Mouse (Mus musculus): ENCODE results near the gene Thop1. TPM values are rescaled to one million over a fixed set of nuclear protein-coding genes. Genes with fewer than 3 reads are reported as not detected.

Thop1 gene
- polyA plus RNA-seq, 1 experiment from 2014 or later: 76.1 TPM

DNA sequence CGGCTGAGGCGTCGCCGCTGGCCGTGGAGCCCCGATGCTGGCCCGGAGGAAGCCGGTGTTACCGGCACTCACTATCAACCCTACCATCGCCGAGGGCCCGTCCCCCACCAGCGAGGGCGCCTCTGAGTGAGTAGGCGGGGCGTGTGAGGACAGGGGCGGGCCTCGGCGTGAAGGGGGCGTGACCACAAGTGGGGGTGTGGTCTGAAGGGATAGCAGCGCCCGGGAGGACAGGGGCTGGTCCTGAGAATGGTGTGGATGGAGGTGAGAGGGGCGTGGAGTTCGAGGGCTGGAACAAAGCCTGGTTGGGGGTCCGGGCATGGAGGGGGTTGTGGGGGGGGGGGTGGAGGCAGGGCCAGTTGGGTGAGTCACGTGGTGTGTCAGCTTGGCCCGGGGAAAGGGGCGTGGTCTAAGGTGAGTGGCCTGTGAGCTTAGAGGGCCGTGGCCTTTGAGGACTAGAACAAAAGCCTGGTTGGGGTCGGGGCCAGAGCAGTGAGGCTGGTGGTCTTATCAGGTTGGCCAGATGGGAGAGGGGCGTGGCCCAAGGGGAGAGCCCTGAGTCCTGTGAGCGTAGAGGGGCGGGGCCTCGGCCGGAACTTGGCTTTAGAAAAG lies 36.4 kb downstream of the Thop1 start:
- DNase-seq (ENCODE audit: low spot score) (peak; percentile 96), ATAC-seq (replicated peaks; ENCODE audit: low FRiP score) (peak; percentile 89)
- H3K4me2 ChIP-seq (ENCODE audit: low read depth, low read length, severe bottlenecking): peak overlapping the region; percentile 68
- WGBS: under 1% methylated on average over 35 of the region's 35 CpGs
- H3K4me1 ChIP-seq (replicated peaks; ENCODE audit: control insufficient read depth, insufficient read depth, low read length): peaks cover 13% of the 10 kb centered on the region
- peaks cover 5% of the 10 kb centered on the region; the same call in 1 of the 2 replicates for H3K36me3 ChIP-seq (ENCODE audit: control insufficient read depth, insufficient read depth, low read length)
- H3K4me3 ChIP-seq (ENCODE audit: low read depth, low read length): peak overlapping the region; percentile 88
- H3K27me3 ChIP-seq (ENCODE audit: control insufficient read depth, insufficient read depth, low read length): no peaks in the 10 kb centered on the region
- H3K27ac ChIP-seq (ENCODE audit: low read depth, low read length): peak overlapping the region; percentile 99
- peak overlapping the region; percentile 95 for H3K9ac ChIP-seq (ENCODE audit: low read length)
- no peaks in the 10 kb centered on the region for H3K9me3 ChIP-seq (ENCODE audit: control insufficient read depth, low read length)

DNA sequence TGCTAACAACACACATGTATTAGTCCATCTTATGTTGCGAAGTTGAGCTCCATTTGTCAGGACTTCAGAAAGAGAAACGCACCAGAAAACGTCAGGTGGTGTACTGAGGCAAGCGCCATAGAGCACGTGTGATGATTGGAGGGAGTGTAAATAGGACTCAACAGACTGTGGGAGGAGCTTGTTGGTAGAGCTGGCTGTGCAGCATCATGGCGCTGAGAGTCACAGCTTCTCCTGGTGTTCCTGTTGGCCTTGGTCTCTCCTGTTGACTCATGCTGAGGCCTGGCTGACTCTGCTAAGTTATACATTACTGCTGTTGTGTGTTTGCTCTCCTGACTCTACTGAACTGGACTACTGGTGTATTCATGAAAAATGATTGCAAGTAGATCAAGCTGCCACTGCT lies 43.1 kb downstream of the Thop1 start:
- Histone ChIP-seq H3K27me3 (ENCODE audit: control insufficient read depth, insufficient read depth, low read length) (no peaks in the 10 kb centered on the region), H3K4me3 (ENCODE audit: low read depth, low read length) (no peak overlapping the region), H3K27ac (ENCODE audit: low read depth, low read length) (no peak overlapping the region), H3K9me3 (ENCODE audit: control insufficient read depth, low read length) (no peaks in the 10 kb centered on the region), H3K9ac (ENCODE audit: low read length) (no peak overlapping the region), H3K36me3 (ENCODE audit: control insufficient read depth, insufficient read depth, low read length) (peaks cover 9% of the 10 kb centered on the region), H3K4me2 (ENCODE audit: low read depth, low read length, severe bottlenecking) (no peak overlapping the region), H3K4me1 (replicated peaks; ENCODE audit: control insufficient read depth, insufficient read depth, low read length) (no peaks in the 10 kb centered on the region)
- DNase-seq (ENCODE audit: low spot score): no peak
- no peak for ATAC-seq (replicated peaks; ENCODE audit: low FRiP score)
- WGBS: 95% methylated on average over 6 of the region's 6 CpGs

DNA sequence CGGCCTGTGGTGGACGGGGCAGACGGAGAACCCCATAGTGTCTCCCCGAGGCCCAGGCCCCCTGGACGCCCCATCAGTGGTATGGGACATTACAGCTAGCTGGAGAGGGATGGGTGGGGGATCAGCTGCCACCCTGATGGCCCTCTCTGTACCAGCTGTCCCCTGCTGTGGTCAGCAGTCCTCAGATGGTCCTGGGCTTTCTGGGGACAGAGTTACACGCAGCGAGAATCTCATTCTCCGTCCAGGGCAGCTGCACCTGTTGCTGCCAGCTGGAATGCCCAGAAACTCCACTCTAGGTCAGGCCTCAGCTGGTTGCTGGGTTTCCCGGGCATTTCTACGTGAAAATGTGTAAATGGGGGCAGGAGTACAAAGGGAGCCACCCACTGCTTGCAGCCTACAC lies 49.8 kb downstream of the Thop1 start:
- H3K4me1 ChIP-seq (replicated peaks; ENCODE audit: control insufficient read depth, insufficient read depth, low read length): no peaks in the 10 kb centered on the region
- H3K4me2 ChIP-seq (ENCODE audit: low read depth, low read length, severe bottlenecking): no peak overlapping the region
- peaks cover 15% of the 10 kb centered on the region; the same call in 1 of the 2 replicates for H3K36me3 ChIP-seq (ENCODE audit: control insufficient read depth, insufficient read depth, low read length)
- H3K27me3 ChIP-seq (ENCODE audit: control insufficient read depth, insufficient read depth, low read length): no peaks in the 10 kb centered on the region
- DNase-seq (ENCODE audit: low spot score) (no peak), ATAC-seq (replicated peaks; ENCODE audit: low FRiP score) (no peak)
- H3K27ac ChIP-seq (ENCODE audit: low read depth, low read length): no peak overlapping the region
- H3K9ac ChIP-seq (ENCODE audit: low read length): no peak overlapping the region
- WGBS: 93% methylated on average over 10 of the region's 10 CpGs
- H3K4me3 ChIP-seq (ENCODE audit: low read depth, low read length): no peak overlapping the region
- no peaks in the 10 kb centered on the region for H3K9me3 ChIP-seq (ENCODE audit: control insufficient read depth, low read length)

DNA sequence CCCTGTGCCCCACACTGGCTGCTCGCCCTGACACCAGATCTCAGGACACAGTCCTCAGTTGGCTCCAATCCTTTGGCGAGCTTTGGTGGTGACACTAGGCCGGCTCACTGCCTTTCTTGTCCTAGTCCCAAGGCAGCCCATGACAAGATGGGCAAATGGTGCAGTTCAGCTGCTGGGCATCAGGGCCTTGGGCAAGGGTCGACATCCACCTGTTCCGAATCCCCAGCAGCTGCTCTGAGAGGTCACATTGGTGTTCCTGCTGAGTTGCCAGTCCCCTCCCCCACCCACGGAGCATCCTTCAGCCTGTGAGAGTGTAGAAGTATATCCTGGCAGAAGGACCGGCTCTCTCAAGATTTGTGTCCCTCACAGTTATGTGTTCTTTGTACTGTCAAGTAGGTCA lies 50.8 kb downstream of the Thop1 start:
- WGBS: 86% methylated on average over 7 of the region's 7 CpGs
- Histone ChIP-seq H3K27ac (ENCODE audit: low read depth, low read length) (no peak overlapping the region), H3K4me1 (replicated peaks; ENCODE audit: control insufficient read depth, insufficient read depth, low read length) (no peaks in the 10 kb centered on the region), H3K36me3 (ENCODE audit: control insufficient read depth, insufficient read depth, low read length) (peaks cover 15% of the 10 kb centered on the region; the same call in 1 of the 2 replicates), H3K27me3 (ENCODE audit: control insufficient read depth, insufficient read depth, low read length) (no peaks in the 10 kb centered on the region), H3K4me3 (ENCODE audit: low read depth, low read length) (no peak overlapping the region), H3K4me2 (ENCODE audit: low read depth, low read length, severe bottlenecking) (no peak overlapping the region), H3K9ac (ENCODE audit: low read length) (no peak overlapping the region), H3K9me3 (ENCODE audit: control insufficient read depth, low read length) (no peaks in the 10 kb centered on the region)
- DNase-seq (ENCODE audit: low spot score): no peak
- ATAC-seq (replicated peaks; ENCODE audit: low FRiP score): no peak

DNA sequence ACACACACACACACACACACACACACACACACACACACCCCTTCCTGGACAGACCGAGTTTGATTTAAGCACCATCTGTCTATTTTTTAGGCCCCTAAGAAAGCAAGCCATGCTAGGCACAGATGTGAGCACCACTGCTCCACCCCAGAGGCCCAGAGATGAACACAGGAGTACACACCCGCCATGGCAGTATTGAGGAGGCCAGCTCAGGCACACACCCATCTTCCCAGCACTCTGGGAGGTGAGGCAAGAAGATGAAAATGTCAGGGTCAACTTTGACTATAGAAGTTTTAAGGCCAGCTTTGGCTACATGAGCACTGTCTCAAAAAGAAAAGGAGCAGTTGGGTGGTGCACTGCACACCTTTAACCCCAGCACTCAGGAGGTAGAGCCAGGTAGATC lies 53.1 kb downstream of the Thop1 start:
- no peak overlapping the region for H3K4me3 ChIP-seq (ENCODE audit: low read depth, low read length)
- ATAC-seq (replicated peaks; ENCODE audit: low FRiP score) (no peak), DNase-seq (ENCODE audit: low spot score) (no peak)
- 92% methylated on average over 2 of the region's 2 CpGs for WGBS
- H3K9me3 ChIP-seq (ENCODE audit: control insufficient read depth, low read length): no peaks in the 10 kb centered on the region
- H3K4me1 ChIP-seq (replicated peaks; ENCODE audit: control insufficient read depth, insufficient read depth, low read length): no peaks in the 10 kb centered on the region
- H3K36me3 ChIP-seq (ENCODE audit: control insufficient read depth, insufficient read depth, low read length): peaks cover 15% of the 10 kb centered on the region; the same call in 1 of the 2 replicates
- H3K9ac ChIP-seq (ENCODE audit: low read length): no peak overlapping the region
- H3K4me2 ChIP-seq (ENCODE audit: low read depth, low read length, severe bottlenecking): no peak overlapping the region
- no peak overlapping the region for H3K27ac ChIP-seq (ENCODE audit: low read depth, low read length)
- 0 out of 2 replicates have a peak, but pooled peaks cover 2% of the 10 kb centered on the region for H3K27me3 ChIP-seq (ENCODE audit: control insufficient read depth, insufficient read depth, low read length)

DNA sequence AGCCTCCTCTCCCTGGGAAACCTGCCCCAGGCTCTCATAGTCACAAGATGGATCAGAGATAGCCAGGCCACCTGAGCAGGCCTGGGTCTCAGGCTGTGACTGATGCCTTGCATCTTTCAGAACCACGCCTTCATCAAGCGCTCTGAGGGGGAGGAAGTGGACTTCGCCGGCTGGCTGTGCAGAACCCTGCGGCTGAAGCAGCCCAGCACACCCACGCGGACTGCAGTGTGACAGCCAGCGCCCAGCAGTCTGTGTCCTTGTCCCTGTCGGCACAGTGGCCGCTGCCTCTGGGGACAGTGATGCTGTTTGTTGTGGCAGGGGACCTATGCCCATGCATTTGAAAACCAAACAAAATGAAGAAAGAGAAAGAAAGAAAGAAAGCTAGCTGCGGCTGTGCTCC lies 53.7 kb downstream of the Thop1 start:
- H3K9ac ChIP-seq (ENCODE audit: low read length): no peak overlapping the region
- no peak overlapping the region for H3K4me3 ChIP-seq (ENCODE audit: low read depth, low read length)
- peaks cover 3% of the 10 kb centered on the region; the same call in 1 of the 2 replicates for H3K27me3 ChIP-seq (ENCODE audit: control insufficient read depth, insufficient read depth, low read length)
- no peaks in the 10 kb centered on the region for H3K9me3 ChIP-seq (ENCODE audit: control insufficient read depth, low read length)
- ATAC-seq (replicated peaks; ENCODE audit: low FRiP score) (no peak), DNase-seq (ENCODE audit: low spot score) (no peak)
- no peak overlapping the region for H3K27ac ChIP-seq (ENCODE audit: low read depth, low read length)
- no peak overlapping the region for H3K4me2 ChIP-seq (ENCODE audit: low read depth, low read length, severe bottlenecking)
- 87% methylated on average over 11 of the region's 11 CpGs for WGBS
- no peaks in the 10 kb centered on the region for H3K4me1 ChIP-seq (replicated peaks; ENCODE audit: control insufficient read depth, insufficient read depth, low read length)
- peaks cover 13% of the 10 kb centered on the region; the same call in 1 of the 2 replicates for H3K36me3 ChIP-seq (ENCODE audit: control insufficient read depth, insufficient read depth, low read length)

Small RNA genes within 50 kb of the gene (microRNA-seq; reads per million reads assigned to microRNA genes)
- gene Mir5615-1 (ENCODE audit: insufficient number of aligned reads) (not detected), gene Mir5615-2 (ENCODE audit: insufficient number of aligned reads) (not detected)

Other genes with a start within 250 kb of the Thop1 start
- gene Oaz1, start 243.4 kb upstream of the Thop1 start, polyA plus RNA-seq (2014; fragmentation: Nextera tagmentation; extraction: Ambion mirVana): 1,775 and 1,994 TPM in 2 replicates
- gene Lingo3, start 226.0 kb upstream of the Thop1 start, polyA plus RNA-seq (2014; fragmentation: Nextera tagmentation; extraction: Ambion mirVana): 1.2 and 2.1 TPM in 2 replicates
- 308 and 322 TPM in 2 replicates for gene Lsm7, start 214.8 kb upstream of the Thop1 start, polyA plus RNA-seq (2014; fragmentation: Nextera tagmentation; extraction: Ambion mirVana)
- gene Sppl2b, start 214.8 kb upstream of the Thop1 start, polyA plus RNA-seq (2014; fragmentation: Nextera tagmentation; extraction: Ambion mirVana): 37.0 and 39.8 TPM in 2 replicates
- 0.08 and 0.12 TPM in 2 replicates for gene Tmprss9, start 198.2 kb upstream of the Thop1 start, polyA plus RNA-seq (2014; fragmentation: Nextera tagmentation; extraction: Ambion mirVana)
- gene Timm13, start 169.1 kb upstream of the Thop1 start, polyA plus RNA-seq (2014; fragmentation: Nextera tagmentation; extraction: Ambion mirVana): 313 and 317 TPM in 2 replicates
- 29.8 and 30.9 TPM in 2 replicates for gene Lmnb2, start 151.8 kb upstream of the Thop1 start, polyA plus RNA-seq (2014; fragmentation: Nextera tagmentation; extraction: Ambion mirVana)
- gene Gadd45b, start 140.0 kb upstream of the Thop1 start, polyA plus RNA-seq (2014; fragmentation: Nextera tagmentation; extraction: Ambion mirVana): 10.7 and 13.0 TPM in 2 replicates
- 8.0 and 9.2 TPM in 2 replicates for gene Gng7, start 55.1 kb upstream of the Thop1 start, polyA plus RNA-seq (2014; fragmentation: Nextera tagmentation; extraction: Ambion mirVana)
- 1.5 and 2.2 TPM in 2 replicates for gene Diras1, start 44.4 kb upstream of the Thop1 start, polyA plus RNA-seq (2014; fragmentation: Nextera tagmentation; extraction: Ambion mirVana)
- 19.4 and 21.6 TPM in 2 replicates for gene Slc39a3, start 32.6 kb upstream of the Thop1 start, polyA plus RNA-seq (2014; fragmentation: Nextera tagmentation; extraction: Ambion mirVana)
- 259 and 265 TPM in 2 replicates for gene Sgta, start 9.9 kb upstream of the Thop1 start, polyA plus RNA-seq (2014; fragmentation: Nextera tagmentation; extraction: Ambion mirVana)
- gene Creb3l3, start 28.8 kb downstream of the Thop1 start, polyA plus RNA-seq (2014; fragmentation: Nextera tagmentation; extraction: Ambion mirVana): 0.33 and 0.49 TPM in 2 replicates
- 212 and 232 TPM in 2 replicates for gene Map2k2, start 35.9 kb downstream of the Thop1 start, polyA plus RNA-seq (2014; fragmentation: Nextera tagmentation; extraction: Ambion mirVana)
- gene Zbtb7a, start 65.2 kb downstream of the Thop1 start, polyA plus RNA-seq (2014; fragmentation: Nextera tagmentation; extraction: Ambion mirVana): 8.8 and 10.1 TPM in 2 replicates
- gene Pias4, start 97.9 kb downstream of the Thop1 start, polyA plus RNA-seq (2014; fragmentation: Nextera tagmentation; extraction: Ambion mirVana): 54.0 and 65.0 TPM in 2 replicates
- 467 and 501 TPM in 2 replicates for gene Eef2, start 106.6 kb downstream of the Thop1 start, polyA plus RNA-seq (2014; fragmentation: Nextera tagmentation; extraction: Ambion mirVana)
- 54.8 and 59.3 TPM in 2 replicates for gene Dapk3, start 113.0 kb downstream of the Thop1 start, polyA plus RNA-seq (2014; fragmentation: Nextera tagmentation; extraction: Ambion mirVana)
- not detected in 2 replicates for gene 4930442H23Rik, start 113.8 kb downstream of the Thop1 start, polyA plus RNA-seq (2014; fragmentation: Nextera tagmentation; extraction: Ambion mirVana)
- not detected in 2 replicates for gene Nmrk2, start 132.0 kb downstream of the Thop1 start, polyA plus RNA-seq (2014; fragmentation: Nextera tagmentation; extraction: Ambion mirVana)
- 20.9 and 23.2 TPM in 2 replicates for gene Atcay, start 160.8 kb downstream of the Thop1 start, polyA plus RNA-seq (2014; fragmentation: Nextera tagmentation; extraction: Ambion mirVana)
- gene Zfr2, start 163.1 kb downstream of the Thop1 start, polyA plus RNA-seq (2014; fragmentation: Nextera tagmentation; extraction: Ambion mirVana): 5.3 and 6.4 TPM in 2 replicates
- 2.6 and 4.0 TPM in 2 replicates for gene Matk, start 182.9 kb downstream of the Thop1 start, polyA plus RNA-seq (2014; fragmentation: Nextera tagmentation; extraction: Ambion mirVana)
- 147 and 154 TPM in 2 replicates for gene Mrpl54, start 196.9 kb downstream of the Thop1 start, polyA plus RNA-seq (2014; fragmentation: Nextera tagmentation; extraction: Ambion mirVana)
- gene Apba3, start 196.9 kb downstream of the Thop1 start, polyA plus RNA-seq (2014; fragmentation: Nextera tagmentation; extraction: Ambion mirVana): 36.2 and 42.0 TPM in 2 replicates
- 10.1 and 11.9 TPM in 2 replicates for gene Tjp3, start 221.5 kb downstream of the Thop1 start, polyA plus RNA-seq (2014; fragmentation: Nextera tagmentation; extraction: Ambion mirVana)
- 74.1 and 74.9 TPM in 2 replicates for gene Pip5k1c, start 222.9 kb downstream of the Thop1 start, polyA plus RNA-seq (2014; fragmentation: Nextera tagmentation; extraction: Ambion mirVana)

Data from forebrain, embryonic 11.5 days (tissue).